Mouse (Mus musculus) embryonic fibroblast, embryonic 13.5 days (primary cell): Measurements from ENCODE around the gene Cdh12.

Source experiments
- CTCF ChIP-seq: IDR thresholded peaks from 2 replicates; pipeline ENCODE4 v1.5.1; 2011; ENCODE audit warnings: mild to moderate bottlenecking, control low read depth, low read length, moderate library complexity, borderline replicate concordance; ENCODE audit not compliant: insufficient read depth
- POLR2A ChIP-seq: IDR thresholded peaks from 2 replicates; pipeline ENCODE4 v1.6.1; 2011; ENCODE audit warnings: low read depth, mild to moderate bottlenecking, control low read depth, low read length, moderate library complexity

- TF ChIP-seq CTCF (no peak), POLR2A (no peak)
These were observed 917.3 kb downstream of the Cdh12 start for GRCm38 (mm10) chr15:21366366-21366765.
